Mouse (Mus musculus): ENCODE measurements around the gene Gramd1b.

Gene Gramd1b

DNA sequence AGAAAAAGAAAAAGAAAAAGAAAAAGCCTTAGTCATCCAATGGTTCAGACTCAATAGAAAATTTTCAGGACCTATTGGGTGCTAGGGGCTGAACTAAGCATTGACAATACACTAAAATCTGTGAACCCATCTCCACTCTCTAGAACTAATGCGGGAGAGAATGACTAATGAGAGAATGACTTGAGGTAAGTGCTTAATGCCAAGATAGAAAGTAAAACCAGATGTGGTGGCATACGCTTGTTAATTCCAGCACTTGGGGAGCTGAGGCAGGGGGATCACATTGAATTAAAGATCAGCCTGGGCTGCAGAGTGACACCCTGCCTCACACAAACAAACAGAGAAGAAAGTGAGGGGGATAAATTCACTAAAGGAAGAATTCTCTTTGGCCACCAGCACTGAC lies 131.0 kb downstream of the Gramd1b start:
- DNase-seq (ENCODE audit: low read depth, low spot score), result peak; percentile 82

DNA sequence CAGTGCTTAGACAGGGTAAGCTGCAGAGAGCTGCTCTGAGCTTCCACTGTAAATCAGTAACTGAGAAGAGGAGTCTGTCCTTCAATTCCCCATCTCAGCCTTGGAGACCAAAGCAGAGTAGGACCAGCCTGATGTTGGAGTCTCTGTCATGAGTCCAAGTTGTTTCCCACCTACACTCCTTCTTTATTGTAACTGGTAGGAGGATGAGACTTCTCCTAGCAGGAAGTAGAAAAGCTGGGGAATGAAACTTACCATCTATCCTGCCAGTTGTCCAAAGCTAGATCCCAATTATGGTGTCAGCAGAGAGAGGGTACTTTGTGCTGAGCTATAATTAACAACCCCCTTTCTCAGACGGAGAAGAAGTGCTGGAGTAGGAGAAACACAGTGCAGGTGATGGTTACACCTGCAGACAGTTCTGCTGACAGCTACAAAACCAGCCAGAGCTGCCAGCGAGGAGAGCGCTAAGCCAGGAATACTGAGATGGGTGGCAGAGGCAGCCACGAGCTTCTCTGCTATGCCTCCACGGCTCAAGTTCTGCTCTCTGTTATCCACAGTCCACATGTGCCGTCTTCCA lies 131.7 kb downstream of the Gramd1b start:
- no peak for DNase-seq (ENCODE audit: low read depth, low spot score)

GRCm38 (mm10) chr9:40397471-40398245 lies 133.5 kb downstream of the Gramd1b start:
- no peak for DNase-seq (ENCODE audit: low read depth, low spot score)

- DNase-seq (ENCODE audit: low read depth, low spot score), result peak; percentile 35
Observed at GRCm38 (mm10) chr9:40397036-40397435, 134.1 kb downstream of the Gramd1b start.

DNA sequence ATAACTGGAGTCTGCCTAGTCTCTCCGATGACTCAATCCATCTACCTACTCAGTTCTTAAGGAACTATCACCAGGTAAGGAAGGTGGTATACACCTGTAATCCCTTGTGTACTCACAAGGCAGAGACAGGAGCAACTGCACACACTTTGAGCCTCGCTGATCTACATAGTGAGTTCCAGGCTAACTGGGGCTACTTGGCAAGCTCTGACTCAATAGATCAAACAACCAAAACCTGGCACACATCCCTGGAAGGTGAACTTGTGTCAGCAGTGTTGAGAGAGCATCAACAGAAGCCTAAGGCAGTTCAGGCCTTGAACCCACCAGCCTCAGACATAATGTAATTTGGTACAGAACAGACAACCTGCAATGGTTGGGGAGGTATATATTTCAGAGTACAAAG lies 135.0 kb downstream of the Gramd1b start:
- no peak for DNase-seq (ENCODE audit: low read depth, low spot score)

DNA sequence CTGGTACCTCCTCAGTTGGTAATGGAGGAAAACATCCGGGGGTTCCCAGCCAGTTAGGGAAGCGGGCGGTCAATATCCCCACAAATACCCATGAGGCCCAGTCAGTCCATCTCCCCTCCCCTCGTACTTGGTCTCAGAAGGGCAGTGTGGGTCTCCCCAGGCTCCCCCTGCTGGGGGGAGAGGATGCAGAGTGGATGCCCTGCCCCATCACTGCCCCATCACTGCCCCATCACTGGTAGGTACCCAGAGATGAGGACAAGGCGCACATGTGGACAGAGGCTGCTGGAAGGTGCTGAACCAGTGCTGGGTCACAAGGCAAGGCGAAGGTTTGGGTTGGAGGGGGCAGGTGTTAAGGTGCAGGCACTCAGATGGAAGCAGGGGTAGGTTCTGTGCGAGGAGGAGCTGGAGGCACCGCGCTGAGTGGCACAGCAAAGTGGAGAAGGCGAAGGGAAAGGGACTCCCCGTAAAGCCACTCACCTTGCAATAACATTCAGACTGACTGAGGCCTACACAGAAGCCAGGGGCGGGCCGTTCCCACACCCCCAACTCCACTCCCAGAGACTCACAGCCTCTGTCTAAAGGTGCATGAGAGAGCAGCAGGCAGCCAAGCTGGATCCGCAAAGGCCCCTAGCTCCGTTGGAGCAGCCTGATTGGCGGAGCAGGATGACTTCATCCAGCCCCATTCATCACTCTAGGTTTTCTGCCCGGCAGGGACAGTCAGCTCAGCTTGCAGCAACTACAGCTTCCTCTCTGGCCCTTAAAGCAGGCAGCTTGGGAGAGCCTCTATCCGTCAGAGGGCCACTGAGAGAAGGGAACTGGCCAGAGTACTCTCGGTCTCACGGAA lies 139.1 kb downstream of the Gramd1b start:
- DNase-seq (ENCODE audit: low read depth, low spot score), result peak; percentile 31

GRCm38 (mm10) chr9:40391359-40391758 lies 139.8 kb downstream of the Gramd1b start:
- no peak for DNase-seq (ENCODE audit: low read depth, low spot score)

DNA sequence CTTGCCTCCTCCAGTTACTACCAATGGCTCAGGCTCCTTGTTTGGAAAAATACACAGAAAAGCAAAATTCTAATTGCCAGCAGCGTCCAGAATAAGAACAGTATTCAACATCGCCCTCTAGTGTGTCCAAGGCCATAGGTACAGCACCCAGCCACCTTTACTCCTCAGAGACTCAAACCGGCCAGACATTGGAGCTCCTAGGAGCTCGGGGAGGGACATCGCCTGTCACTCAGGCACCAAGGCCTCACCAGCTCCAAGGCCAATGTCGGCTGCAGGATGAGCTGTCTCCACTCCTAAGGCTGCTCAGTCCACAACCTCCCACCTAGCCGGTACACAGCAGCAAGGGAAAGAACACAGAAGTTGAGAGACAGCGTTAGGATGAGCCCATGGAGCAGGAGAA lies 140.3 kb downstream of the Gramd1b start:
- DNase-seq (ENCODE audit: low read depth, low spot score), result peak; percentile 13

GRCm38 (mm10) chr9:40390396-40390760 lies 140.8 kb downstream of the Gramd1b start:
- DNase-seq (ENCODE audit: low read depth, low spot score), result no peak

- DNase-seq (ENCODE audit: low read depth, low spot score), result no peak
Observed at GRCm38 (mm10) chr9:40389669-40390395, 141.4 kb downstream of the Gramd1b start.

DNA sequence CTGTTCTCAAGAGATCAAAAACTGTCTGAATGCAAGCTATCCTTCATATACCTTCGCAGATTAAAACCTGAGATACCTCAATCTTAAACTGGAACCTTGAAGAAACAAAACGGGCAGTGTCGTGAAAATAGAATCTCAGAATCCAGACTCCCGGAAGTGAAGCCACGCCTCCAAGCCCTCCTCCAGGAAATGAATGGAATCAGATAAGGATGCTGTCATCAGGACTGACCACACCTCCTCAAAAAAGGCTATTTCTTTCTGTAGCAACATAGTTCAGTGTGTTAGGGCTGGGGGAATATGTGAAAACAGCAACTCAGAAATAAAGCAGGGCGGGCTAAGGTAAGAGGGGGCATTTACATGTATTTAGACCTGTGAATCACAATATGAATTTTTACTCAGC lies 142.0 kb downstream of the Gramd1b start:
- DNase-seq (ENCODE audit: low read depth, low spot score), result no peak

- no peak for DNase-seq (ENCODE audit: low read depth, low spot score)
Observed at GRCm38 (mm10) chr9:40384781-40385180, 146.4 kb downstream of the Gramd1b start.

DNA sequence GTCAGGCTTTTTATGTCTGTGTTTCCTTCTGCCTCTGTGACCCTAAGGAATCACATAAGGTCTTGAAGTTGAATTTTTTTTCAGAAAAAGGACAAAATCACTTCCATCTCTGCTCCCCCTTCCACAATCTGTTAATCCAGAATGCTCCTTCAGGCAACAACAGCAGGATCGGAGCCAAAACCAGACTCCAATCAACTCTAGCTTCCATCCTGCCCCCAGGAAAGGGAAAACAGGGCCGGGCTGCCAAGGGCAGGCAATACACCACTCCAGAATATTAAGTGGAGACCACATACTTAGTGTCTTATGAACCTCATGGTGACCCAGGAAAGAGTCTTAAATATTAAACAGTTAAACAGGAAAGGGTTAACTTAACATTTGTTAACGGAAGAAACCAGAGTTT lies 148.7 kb downstream of the Gramd1b start:
- DNase-seq (ENCODE audit: low read depth, low spot score), result no peak

DNA sequence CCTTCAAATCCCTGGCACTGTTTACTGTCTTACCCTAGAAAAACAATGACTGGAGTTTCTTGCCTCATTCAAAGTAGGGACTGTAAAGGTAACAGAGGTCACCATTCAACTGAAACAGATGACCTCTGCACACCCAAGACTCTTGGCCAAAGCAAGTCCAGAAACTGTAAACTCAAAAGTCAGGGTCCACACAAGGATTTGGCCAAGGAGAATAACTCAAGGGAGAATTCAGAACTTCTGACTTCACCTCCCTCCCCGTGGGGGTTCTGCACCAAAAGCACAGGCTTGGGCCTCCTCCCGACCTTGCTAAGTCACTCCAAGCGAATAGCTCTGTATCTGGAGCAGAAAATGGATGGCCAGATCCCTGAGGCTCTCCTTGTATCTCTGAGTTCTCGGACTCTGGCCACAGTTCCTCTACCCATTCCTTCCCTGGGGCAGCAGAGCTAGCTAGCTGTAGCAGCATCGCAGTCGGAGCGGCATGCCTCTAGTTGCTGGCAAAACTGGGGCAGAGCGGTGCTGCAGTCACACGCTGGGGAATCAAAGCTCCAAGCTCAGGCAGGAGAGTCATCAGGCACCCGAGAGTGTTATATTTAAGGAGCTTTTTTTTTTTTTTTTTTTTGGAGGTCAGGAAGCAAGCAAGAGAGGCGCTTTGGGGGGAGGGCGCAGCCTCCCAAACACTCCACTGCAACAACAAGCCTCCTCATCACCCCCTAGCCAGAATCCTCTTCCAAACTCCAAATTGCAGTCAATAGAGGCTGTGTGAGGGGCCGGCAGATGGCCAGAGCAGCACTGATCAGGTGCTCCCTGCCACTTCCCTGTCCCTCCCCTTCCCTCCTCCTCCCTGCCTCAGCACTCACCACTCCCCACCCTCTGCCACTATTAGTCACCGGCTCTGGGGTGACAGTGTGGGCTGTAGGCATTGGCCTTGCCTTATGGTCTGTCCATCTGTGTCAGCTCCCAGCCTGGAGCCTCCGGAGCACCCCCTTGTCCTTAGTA lies 149.5 kb downstream of the Gramd1b start:
- DNase-seq (ENCODE audit: low read depth, low spot score), result peak; percentile 50

- no peak for DNase-seq (ENCODE audit: low read depth, low spot score)
Observed at GRCm38 (mm10) chr9:40376711-40377410, 154.3 kb downstream of the Gramd1b start.

GRCm38 (mm10) chr9:40376139-40376541 lies 155.0 kb downstream of the Gramd1b start:
- no peak for DNase-seq (ENCODE audit: low read depth, low spot score)

DNA sequence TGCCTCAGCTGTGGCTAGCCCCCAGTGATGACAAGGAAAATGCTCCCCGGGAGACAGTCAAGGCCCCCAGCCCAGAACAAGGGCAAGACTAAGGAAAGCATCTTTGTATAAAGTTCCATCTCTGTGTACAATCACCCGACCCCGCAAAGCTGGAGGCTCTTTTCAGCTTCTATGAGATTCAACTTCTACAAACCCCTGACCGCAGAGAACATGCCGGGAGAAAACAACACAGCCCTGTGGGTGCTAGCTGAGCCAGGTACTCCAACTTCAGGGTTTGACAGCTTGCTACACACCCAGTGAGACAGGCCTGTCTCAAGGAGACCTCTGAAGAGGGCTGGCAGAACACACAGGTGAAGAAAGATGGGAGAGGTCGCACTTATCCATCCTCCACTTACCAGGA lies 155.7 kb downstream of the Gramd1b start:
- no peak for DNase-seq (ENCODE audit: low read depth, low spot score)

DNA sequence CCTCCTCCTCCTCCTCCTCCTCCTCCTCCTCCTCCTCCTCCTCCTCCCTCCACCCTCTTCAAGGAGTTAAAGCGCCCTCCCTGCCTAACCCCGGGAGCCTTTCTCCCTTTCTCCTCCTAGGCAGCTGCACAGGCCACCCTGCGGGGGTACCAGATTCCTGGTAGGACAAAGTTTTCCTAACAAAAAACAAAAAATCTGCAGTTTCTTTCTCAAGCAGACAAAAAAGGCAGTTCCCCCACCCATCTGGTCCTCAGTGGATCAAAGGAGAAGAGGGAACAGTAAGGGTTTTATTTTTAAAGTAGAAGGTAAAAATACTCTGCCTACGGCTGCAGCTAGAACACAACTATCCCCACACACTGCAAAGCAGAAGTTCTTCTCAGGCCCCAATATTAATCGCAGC lies 156.2 kb downstream of the Gramd1b start:
- DNase-seq (ENCODE audit: low read depth, low spot score), result no peak

GRCm38 (mm10) chr9:40374533-40374971 lies 156.6 kb downstream of the Gramd1b start:
- DNase-seq (ENCODE audit: low read depth, low spot score), result no peak

GRCm38 (mm10) chr9:40374052-40374451 lies 157.1 kb downstream of the Gramd1b start:
- DNase-seq (ENCODE audit: low read depth, low spot score), result no peak
